Comparison of ENCODE assay signal across 8 mouse cellular contexts in the genomic region with DNA sequence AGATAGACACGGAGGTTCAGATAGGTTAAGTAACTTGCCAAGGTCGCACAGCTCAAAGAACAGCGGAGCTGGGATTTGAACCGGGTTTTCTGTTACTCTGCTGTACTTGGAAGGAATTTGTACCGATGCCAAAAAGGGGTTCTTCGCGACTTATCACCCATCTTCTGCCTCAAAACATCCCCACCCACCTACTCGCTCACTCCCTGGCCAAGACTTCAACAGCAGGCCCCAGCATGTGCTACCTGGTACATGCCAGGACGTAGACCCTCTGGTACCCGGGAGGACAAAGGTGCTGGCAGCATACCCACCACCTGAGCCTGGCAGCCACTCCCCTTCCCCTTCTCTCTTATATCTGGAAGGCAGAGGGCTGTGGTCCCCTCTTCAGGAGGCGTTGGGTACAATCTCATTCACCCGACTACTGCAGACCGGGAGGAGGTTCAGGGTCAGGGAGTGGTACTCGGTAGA. TPM values are rescaled to one million over a fixed set of nuclear protein-coding genes. Genes with fewer than 3 reads are reported as not detected.
DNase-seq lines count a peak whose midpoint lies in the region; ATAC-seq and TF ChIP-seq lines count a peak whose summit lies in the region.

No protein-coding gene starts in this region.

- ATAC-seq in heart, embryonic 15.5 days (replicated peaks; ENCODE audit: insufficient number of reproducible peaks, insufficient read depth, low FRiP score, low read depth) = no peak
- no peak; the same call in 1 of the 2 replicates for ATAC-seq in forebrain, embryonic 15.5 days (replicated peaks)
- ATAC-seq in liver, embryonic 16.5 days (ENCODE audit: low read depth) = no peak
- ATAC-seq in activated CD4-positive, CD25-positive, alpha-beta regulatory T cell, adult 4 months = no peak

- no peaks in the 10 kb centered on the region for H3K27me3 ChIP-seq in heart, embryonic 15.5 days
- no peaks in the 10 kb centered on the region for H3K27me3 ChIP-seq in MEL (ENCODE audit: control insufficient read depth in 1 of 2, insufficient read depth in 2 of 2, low read length in 2 of 2)
- H3K27me3 ChIP-seq in forebrain, embryonic 15.5 days = no peaks in the 10 kb centered on the region
- no peaks in the 10 kb centered on the region for H3K27me3 ChIP-seq in liver, embryonic 16.5 days (ENCODE audit: control insufficient read depth, insufficient read depth, low read depth, low read length)

- 32% methylated on average over 14 of the region's 14 CpGs for WGBS in heart, embryonic 15.5 days
- WGBS in forebrain, embryonic 15.5 days = 24% methylated on average over 14 of the region's 14 CpGs
- WGBS in liver, embryonic 16.5 days (ENCODE audit: insufficient replicate concordance) = 31% methylated on average over 14 of the region's 14 CpGs

- intact Hi-C loops in heart, postnatal 10 days (cut with DNase I) = no loop called here

- 0 out of 4 replicates have a peak, but pooled peaks of 1 of the 2 experiments have one; percentile 3 for TF ChIP-seq EP300 in MEL (IDR thresholded peaks at IDR 0.05; ENCODE audit: low read depth in 1 of 2, low read length in 2 of 2)

- no peaks in the 10 kb centered on the region for H3K36me3 ChIP-seq in heart, embryonic 15.5 days
- H3K36me3 ChIP-seq in MEL (ENCODE audit: control insufficient read depth in 1 of 2, insufficient read depth in 2 of 2, low read length in 2 of 2) = peaks cover 0 to 9% of the 10 kb centered on the region in 2 experiments; a peak in 2 of 4 replicates
- no peaks in the 10 kb centered on the region for H3K36me3 ChIP-seq in forebrain, embryonic 15.5 days
- H3K36me3 ChIP-seq in liver, embryonic 16.5 days (ENCODE audit: control insufficient read depth, insufficient read depth) = no peaks in the 10 kb centered on the region

- no peak for TF ChIP-seq RAD21 in MEL (IDR thresholded peaks at IDR 0.05; ENCODE audit: low read depth, low read length)

- TF ChIP-seq POLR2A in MEL (IDR thresholded peaks at IDR 0.05; ENCODE audit: control insufficient read depth in 1 of 2, insufficient read depth in 1 of 2, low read depth in 1 of 2, low read length in 2 of 2, poor library complexity in 1 of 2) = no peak; a peak in 1 of 4 replicates

- H3K4me3 ChIP-seq in heart, embryonic 15.5 days = peak overlapping the region; percentile 97
- H3K4me3 ChIP-seq in MEL (ENCODE audit: control insufficient read depth in 1 of 2, insufficient read depth in 1 of 2, low read depth in 2 of 2, low read length in 2 of 2) = peak overlapping the region; percentile 79 to 84
- H3K4me3 ChIP-seq in forebrain, embryonic 15.5 days = peak overlapping the region; percentile 100
- H3K4me3 ChIP-seq in liver, embryonic 16.5 days (ENCODE audit: low read depth, low read length) = peak overlapping the region; percentile 74

- DNase-seq in heart, postnatal 10 days = no peak
- peak; percentile 82 for DNase-seq in MEL (ENCODE audit: low read depth, low spot score)
- DNase-seq in gastrocnemius, postnatal 25 days = no peak
- DNase-seq in testis, postnatal 10 days (ENCODE audit: low spot score) = no peak

- peaks cover 44% of the 10 kb centered on the region for H3K4me1 ChIP-seq in heart, embryonic 15.5 days (replicated peaks)
- H3K4me1 ChIP-seq in MEL (ENCODE audit: control insufficient read depth in 1 of 2, insufficient read depth in 2 of 2, low read length in 2 of 2) = peaks cover 0 to 19% of the 10 kb centered on the region in 2 experiments; a peak in 3 of 4 replicates
- peaks cover 49% of the 10 kb centered on the region for H3K4me1 ChIP-seq in forebrain, embryonic 15.5 days
- H3K4me1 ChIP-seq in liver, embryonic 16.5 days (ENCODE audit: control insufficient read depth, low read depth, low read length) = peaks cover 31% of the 10 kb centered on the region

- no peak for TF ChIP-seq CTCF in MEL (IDR thresholded peaks at IDR 0.05 in 2 of 3, conservative IDR thresholded peaks at IDR 0.05 in 1 of 3; ENCODE audit: control insufficient read depth in 1 of 3, insufficient read depth in 1 of 3, low read depth in 2 of 3, low read length in 3 of 3, poor library complexity in 1 of 3, severe bottlenecking in 1 of 3)

- peak overlapping the region; percentile 92 for H3K4me2 ChIP-seq in heart, embryonic 15.5 days
- H3K4me2 ChIP-seq in forebrain, embryonic 15.5 days (replicated peaks) = peak overlapping the region; percentile 75
- H3K4me2 ChIP-seq in liver, embryonic 16.5 days (ENCODE audit: low read depth, low read length) = peak overlapping the region; percentile 99

- peaks cover 33% of the 10 kb centered on the region for H3K79me2 ChIP-seq in MEL (ENCODE audit: control insufficient read depth, insufficient read depth, low read length, poor library complexity)

- H3K9ac ChIP-seq in heart, embryonic 15.5 days = peak overlapping the region; percentile 93
- peak overlapping the region; percentile 78 for H3K9ac ChIP-seq in MEL (ENCODE audit: control insufficient read depth, low read depth, low read length, poor library complexity, severe bottlenecking)
- peak overlapping the region; percentile 95 for H3K9ac ChIP-seq in forebrain, embryonic 15.5 days (replicated peaks)
- peak overlapping the region; percentile 88 for H3K9ac ChIP-seq in liver, embryonic 16.5 days (ENCODE audit: low read depth, low read length)

- H3K9me3 ChIP-seq in heart, embryonic 15.5 days (replicated peaks) = no peaks in the 10 kb centered on the region
- H3K9me3 ChIP-seq in MEL (replicated peaks; ENCODE audit: insufficient read depth, low read length) = no peaks in the 10 kb centered on the region
- no peaks in the 10 kb centered on the region for H3K9me3 ChIP-seq in forebrain, embryonic 15.5 days
- no peaks in the 10 kb centered on the region for H3K9me3 ChIP-seq in liver, embryonic 16.5 days (replicated peaks; ENCODE audit: control insufficient read depth, low read length)

- peak overlapping the region; percentile 77 for H3K27ac ChIP-seq in heart, embryonic 15.5 days
- H3K27ac ChIP-seq in MEL (ENCODE audit: control insufficient read depth, low read depth, low read length) = peak overlapping the region; percentile 39
- peak overlapping the region; percentile 93 for H3K27ac ChIP-seq in forebrain, embryonic 15.5 days (replicated peaks)
- no peak overlapping the region for H3K27ac ChIP-seq in liver, embryonic 16.5 days (ENCODE audit: low read length)

TF ChIP-seq in MEL, 35 proteins besides CTCF, POLR2A, EP300 and RAD21 (continues in another document):
- TF ChIP-seq MAFK (IDR thresholded peaks at IDR 0.05; ENCODE audit: borderline replicate concordance, low read depth, low read length) (no peak), MAZ (IDR thresholded peaks at IDR 0.05; ENCODE audit: low read depth, low read length) (no peak), TBP (IDR thresholded peaks at IDR 0.05; ENCODE audit: low read depth, low read length) (0 out of 2 replicates have a peak, but pooled peaks have one; percentile 21), MAX (IDR thresholded peaks at IDR 0.05; ENCODE audit: low read length) (peak; percentile 15; the same call in 1 of the 2 replicates)

RNA-seq across cellular contexts. Expression of a gene that starts 1.4 kb away (rescaled TPM):
- 124 and 133 TPM in 2 replicates for polyA plus RNA-seq in heart, embryonic 15.5 days (2015; fragmentation: Nextera tagmentation; extraction: Ambion mirVana)
- 100 to 1,000 TPM in 1 of 2 experiments, 10 to 100 TPM in 1; 94.7 to 108 TPM for total RNA-seq in heart, postnatal 10 days (2021)
- 66.2 and 68.0 TPM in 2 replicates for total RNA-seq in MEL (2012; rRNA removed)
- 100 to 1,000 TPM in 1 of 2 experiments, not detected in 1; 159 TPM for polyA plus RNA-seq in MEL (2012; ENCODE audit: insufficient read depth in 1 of 2, insufficient read length in 2 of 2, low read depth in 1 of 2, low replicate concordance in 2 of 2, missing spikeins in 1 of 2)
- 122 and 125 TPM in 2 replicates for polyA plus RNA-seq in forebrain, embryonic 15.5 days (2015; fragmentation: Nextera tagmentation; extraction: Ambion mirVana)
- 94.4 and 99.9 TPM in 2 replicates for polyA plus RNA-seq in liver, embryonic 16.5 days (2015; fragmentation: Nextera tagmentation; extraction: Ambion mirVana)
- 10 to 100 TPM; 73.4 to 90.9 TPM for polyA plus RNA-seq in activated CD4-positive, CD25-positive, alpha-beta regulatory T cell, adult 4 months (2017; shearing (Covaris generic))
- total RNA-seq in gastrocnemius, postnatal 25 days (2021) = 10 to 100 TPM; 93.5 to 96.0 TPM

RNA-seq across cellular contexts. Expression of a gene that starts 2.0 kb away (rescaled TPM):
- polyA plus RNA-seq in heart, embryonic 15.5 days (2015; fragmentation: Nextera tagmentation; extraction: Ambion mirVana) = 35.1 and 42.4 TPM in 2 replicates
- 10 to 100 TPM; 81.4 to 86.9 TPM for total RNA-seq in heart, postnatal 10 days (2021)
- 12.0 and 12.3 TPM in 2 replicates for total RNA-seq in MEL (2012; rRNA removed)
- 10 to 100 TPM in 1 of 2 experiments, not detected in 1; 37.9 TPM for polyA plus RNA-seq in MEL (2012; ENCODE audit: insufficient read depth in 1 of 2, insufficient read length in 2 of 2, low read depth in 1 of 2, low replicate concordance in 2 of 2, missing spikeins in 1 of 2)
- 124 and 125 TPM in 2 replicates for polyA plus RNA-seq in forebrain, embryonic 15.5 days (2015; fragmentation: Nextera tagmentation; extraction: Ambion mirVana)
- 8.2 and 10.0 TPM in 2 replicates for polyA plus RNA-seq in liver, embryonic 16.5 days (2015; fragmentation: Nextera tagmentation; extraction: Ambion mirVana)
- polyA plus RNA-seq in activated CD4-positive, CD25-positive, alpha-beta regulatory T cell, adult 4 months (2017; shearing (Covaris generic)) = 1 to 10 TPM; 2.7 to 3.6 TPM
- 10 to 100 TPM; 59.9 to 60.3 TPM for total RNA-seq in gastrocnemius, postnatal 25 days (2021)

RNA-seq across cellular contexts. Expression of a gene that starts 25.6 kb away (rescaled TPM):
- 0.26 and 0.39 TPM in 2 replicates for polyA plus RNA-seq in heart, embryonic 15.5 days (2015; fragmentation: Nextera tagmentation; extraction: Ambion mirVana)
- not detected for total RNA-seq in heart, postnatal 10 days (2021)
- total RNA-seq in MEL (2012; rRNA removed) = not detected in 2 replicates
- polyA plus RNA-seq in MEL (2012; ENCODE audit: insufficient read depth in 1 of 2, insufficient read length in 2 of 2, low read depth in 1 of 2, low replicate concordance in 2 of 2, missing spikeins in 1 of 2) = under 1 TPM in 1 of 2 experiments, not detected in 1; 0.03 TPM
- polyA plus RNA-seq in forebrain, embryonic 15.5 days (2015; fragmentation: Nextera tagmentation; extraction: Ambion mirVana) = 0.83 and 1.00 TPM in 2 replicates
- polyA plus RNA-seq in liver, embryonic 16.5 days (2015; fragmentation: Nextera tagmentation; extraction: Ambion mirVana) = 0.08 and 0.41 TPM in 2 replicates
- polyA plus RNA-seq in activated CD4-positive, CD25-positive, alpha-beta regulatory T cell, adult 4 months (2017; shearing (Covaris generic)) = under 1 TPM in 1 of 2 experiments, not detected in 1; 0.33 TPM
- under 1 TPM; 0.13 to 0.59 TPM for total RNA-seq in gastrocnemius, postnatal 25 days (2021)

RNA-seq across cellular contexts. Expression of a gene that starts 48.9 kb away (rescaled TPM):
- 0.60 and 0.98 TPM in 2 replicates for polyA plus RNA-seq in heart, embryonic 15.5 days (2015; fragmentation: Nextera tagmentation; extraction: Ambion mirVana)
- not detected for total RNA-seq in heart, postnatal 10 days (2021)
- total RNA-seq in MEL (2012; rRNA removed) = 0.81 and 2.1 TPM in 2 replicates
- 1 to 10 TPM in 1 of 2 experiments, not detected in 1; 2.7 TPM for polyA plus RNA-seq in MEL (2012; ENCODE audit: insufficient read depth in 1 of 2, insufficient read length in 2 of 2, low read depth in 1 of 2, low replicate concordance in 2 of 2, missing spikeins in 1 of 2)
- polyA plus RNA-seq in forebrain, embryonic 15.5 days (2015; fragmentation: Nextera tagmentation; extraction: Ambion mirVana) = 0.41 TPM in 1 of 2 replicates, not detected in the other
- not detected in 2 replicates for polyA plus RNA-seq in liver, embryonic 16.5 days (2015; fragmentation: Nextera tagmentation; extraction: Ambion mirVana)
- polyA plus RNA-seq in activated CD4-positive, CD25-positive, alpha-beta regulatory T cell, adult 4 months (2017; shearing (Covaris generic)) = not detected
- not detected for total RNA-seq in gastrocnemius, postnatal 25 days (2021)
